Mouse (Mus musculus) urinary bladder, adult 18-20 months (tissue): ENCODE data around the gene Pou2f2.
A peak's percentile ranks its signal among the peaks of the same experiment; 100 is the strongest.

ENCODE experiments used
- DNase-seq, 2 experiments: peaks; one replicate each; pipeline ENCODE4 v3.0.0; 2022; ENCODE audit warnings: low spot score in 2 of 2, mixed read lengths in 2 of 2

The Pou2f2 gene

DNA sequence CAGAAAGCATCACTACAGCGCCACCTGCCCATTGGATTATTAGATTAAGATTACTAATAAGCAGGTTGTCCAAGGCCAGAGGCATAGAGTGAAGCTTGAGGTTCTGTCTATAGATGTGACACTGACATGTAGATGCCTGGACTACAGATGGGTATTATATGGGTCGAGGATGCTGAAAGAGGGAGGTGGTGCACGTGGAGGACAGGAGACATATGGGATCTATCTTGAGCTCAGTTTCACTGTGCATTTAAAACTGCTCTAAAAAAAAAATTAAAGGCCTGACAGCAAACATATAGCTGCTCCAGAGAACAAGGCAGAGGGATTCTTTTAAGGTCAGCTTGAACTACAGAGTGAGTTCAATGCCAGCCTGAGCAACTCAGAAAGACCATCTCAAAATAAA lies 81.4 kb downstream of the Pou2f2 start:
- no peak for DNase-seq

DNA sequence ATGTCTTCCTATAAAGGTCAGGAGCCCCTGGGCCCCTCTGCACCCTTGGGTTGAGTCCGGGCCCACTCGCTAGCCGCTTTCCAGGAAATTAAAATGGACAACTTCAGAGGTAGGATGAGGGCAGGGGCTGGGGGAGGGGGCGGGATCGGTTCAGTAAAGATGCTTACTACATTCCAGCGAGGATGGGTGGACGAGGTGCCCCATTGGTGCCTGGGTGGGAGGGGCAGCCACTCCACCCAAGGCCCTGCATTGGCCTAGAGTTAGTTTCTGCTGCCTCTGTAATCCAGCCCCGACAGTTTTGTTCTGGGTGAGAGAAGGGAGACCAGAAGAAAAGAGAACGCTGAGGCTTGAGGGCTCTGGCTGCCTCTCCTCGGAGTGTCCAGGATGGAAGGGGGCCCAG lies 89.7 kb downstream of the Pou2f2 start:
- DNase-seq = no peak

DNA sequence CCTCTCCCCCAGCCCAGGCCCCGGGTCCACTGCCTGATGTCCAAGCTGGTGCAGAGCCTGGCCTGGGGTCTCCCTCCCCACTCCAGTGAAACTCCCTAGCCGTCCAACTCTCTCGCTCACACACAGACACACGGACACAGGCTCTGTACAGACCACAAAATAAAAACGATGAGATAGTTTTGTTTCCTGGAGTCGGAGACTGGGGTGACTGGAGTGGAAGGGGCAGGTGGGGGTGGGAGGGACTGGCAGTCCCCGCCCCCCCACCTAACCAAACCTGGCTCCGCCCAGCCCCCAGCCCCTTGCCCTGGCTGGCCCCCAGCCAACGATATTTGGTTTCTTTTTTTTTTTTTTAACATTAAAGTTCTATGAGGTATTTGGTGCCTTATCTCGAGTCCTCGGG lies 90.6 kb downstream of the Pou2f2 start:
- DNase-seq = no peak

DNA sequence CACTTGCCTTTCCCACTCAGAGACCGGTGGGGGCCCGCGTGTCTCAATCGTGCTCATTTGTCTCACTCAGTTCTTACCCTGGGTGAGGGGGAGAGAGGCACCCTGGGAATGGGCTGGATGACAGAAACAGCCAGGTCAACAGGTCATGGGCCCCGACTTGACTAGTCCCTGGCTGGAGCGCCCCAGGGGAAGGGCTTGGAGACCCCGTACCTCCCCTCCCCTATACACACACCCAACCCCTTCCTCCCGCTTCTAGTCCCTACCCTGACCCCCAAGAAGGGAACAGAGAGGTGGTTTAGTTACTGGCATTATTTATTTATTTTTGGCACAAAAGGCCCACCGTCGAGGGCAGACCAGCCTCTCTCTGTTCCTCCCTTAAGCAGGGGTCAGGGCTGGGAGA lies 91.0 kb downstream of the Pou2f2 start:
- DNase-seq = no peak

DNA sequence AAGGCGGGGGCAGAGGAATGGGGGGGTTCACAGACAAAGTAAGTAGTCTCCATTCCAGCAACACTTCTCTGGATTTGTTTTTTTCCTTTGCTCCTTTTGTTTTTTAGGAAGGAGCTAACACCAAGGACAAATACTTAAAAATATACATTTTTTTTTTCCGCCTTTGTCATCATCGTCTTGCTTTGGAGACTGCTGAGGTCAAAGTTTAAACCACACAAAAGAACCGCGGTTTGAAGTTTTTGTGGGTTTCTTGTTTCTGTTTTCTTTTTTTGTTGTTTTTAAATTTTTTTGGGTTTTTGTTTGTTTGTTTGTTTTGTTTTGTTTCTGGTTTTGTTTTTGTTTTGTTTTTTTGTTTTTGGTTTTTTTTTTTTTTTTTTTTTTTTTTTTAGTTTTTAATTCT lies 91.6 kb downstream of the Pou2f2 start:
- DNase-seq = no peak

DNA sequence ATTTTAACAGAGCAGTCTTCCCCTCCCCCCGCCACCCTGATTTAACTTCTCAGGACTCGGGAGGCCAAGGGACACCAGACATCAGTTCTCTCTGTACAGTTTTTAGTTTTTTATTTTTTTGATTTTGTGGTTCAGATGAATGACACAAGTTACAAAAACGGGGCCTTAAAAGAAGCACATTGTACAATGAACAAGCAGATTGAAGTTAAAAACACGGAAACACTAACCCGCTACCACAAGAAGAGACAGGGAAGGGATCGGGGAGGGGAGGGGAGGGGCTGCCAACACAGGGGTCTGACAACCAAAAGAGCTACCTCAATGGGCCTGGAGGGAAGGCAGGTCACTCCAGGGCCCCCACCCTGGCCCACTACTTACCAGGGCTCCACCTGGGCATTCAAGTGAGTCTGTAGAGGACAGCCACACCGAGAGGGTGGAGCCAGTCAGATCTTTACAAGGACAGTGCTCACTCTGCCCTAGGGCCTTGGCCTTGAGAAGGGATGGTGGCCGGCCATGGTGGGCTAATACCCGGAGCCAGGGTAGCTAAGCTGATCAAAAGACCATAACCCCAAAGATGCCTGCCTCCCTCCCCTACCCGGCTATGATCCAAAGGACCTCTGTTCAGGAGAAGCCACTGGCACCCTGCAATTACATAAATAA lies 92.1 kb downstream of the Pou2f2 start:
- DNase-seq = no peak

DNA sequence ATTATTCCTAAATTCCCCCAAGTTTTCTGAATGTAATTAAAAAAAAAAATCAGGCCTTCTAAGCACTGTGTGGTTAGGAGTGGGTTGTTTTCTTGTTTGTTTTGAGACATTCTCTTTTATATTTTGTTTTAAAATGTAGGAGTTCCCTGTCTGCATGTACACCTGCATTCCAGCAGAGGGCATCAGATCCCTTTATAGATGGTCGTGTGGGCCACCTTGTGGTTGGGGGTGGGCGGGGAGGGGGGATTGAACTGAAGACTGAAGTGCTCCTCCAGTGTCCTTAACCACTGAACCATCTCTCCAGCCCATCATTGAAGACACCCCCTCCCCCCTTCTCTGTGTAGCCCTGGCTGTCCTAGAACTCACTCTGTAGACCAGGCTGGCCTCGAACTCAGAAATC lies 92.9 kb downstream of the Pou2f2 start:
- no peak for DNase-seq

DNA sequence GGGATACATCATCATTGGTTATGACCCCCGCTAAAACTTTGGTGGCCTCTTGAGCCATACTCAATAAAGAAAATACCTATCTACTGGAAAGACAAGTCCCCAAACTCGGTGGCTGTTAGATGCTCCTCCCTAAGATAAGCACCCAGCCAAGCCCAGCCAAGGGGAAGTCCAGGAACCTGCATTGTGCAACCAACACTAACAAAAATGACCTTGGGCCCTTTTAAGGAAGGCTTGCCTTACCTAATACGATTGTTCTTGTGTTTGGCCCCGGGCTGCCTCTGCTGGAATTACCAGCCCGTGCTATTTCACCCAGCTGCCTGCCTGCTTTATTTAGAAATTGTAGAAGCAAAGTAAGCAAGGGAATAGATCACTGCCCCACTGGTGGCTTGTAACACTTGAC lies 94.9 kb downstream of the Pou2f2 start:
- peak in 1 of 2 experiments; percentile 40 for DNase-seq

DNA sequence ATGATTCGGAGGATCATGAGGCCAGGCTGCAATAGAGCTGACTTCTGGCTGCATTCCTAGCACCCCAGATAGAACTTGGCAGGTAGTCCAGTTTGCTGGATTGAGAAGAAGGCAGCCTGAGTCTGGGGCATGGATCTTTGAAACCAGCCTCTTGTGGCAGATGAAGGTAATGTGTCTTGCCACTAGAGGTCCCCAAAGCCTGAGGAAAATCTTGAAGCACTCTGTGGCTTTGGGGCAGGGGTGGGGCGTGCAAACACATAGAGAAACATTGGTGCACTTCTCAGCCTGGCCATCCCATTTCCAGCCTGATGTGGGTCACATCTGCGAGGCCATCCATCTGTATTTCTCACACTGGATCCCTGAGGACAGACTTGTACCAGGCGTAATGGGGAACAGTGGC lies 97.0 kb downstream of the Pou2f2 start:
- DNase-seq = no peak

DNA sequence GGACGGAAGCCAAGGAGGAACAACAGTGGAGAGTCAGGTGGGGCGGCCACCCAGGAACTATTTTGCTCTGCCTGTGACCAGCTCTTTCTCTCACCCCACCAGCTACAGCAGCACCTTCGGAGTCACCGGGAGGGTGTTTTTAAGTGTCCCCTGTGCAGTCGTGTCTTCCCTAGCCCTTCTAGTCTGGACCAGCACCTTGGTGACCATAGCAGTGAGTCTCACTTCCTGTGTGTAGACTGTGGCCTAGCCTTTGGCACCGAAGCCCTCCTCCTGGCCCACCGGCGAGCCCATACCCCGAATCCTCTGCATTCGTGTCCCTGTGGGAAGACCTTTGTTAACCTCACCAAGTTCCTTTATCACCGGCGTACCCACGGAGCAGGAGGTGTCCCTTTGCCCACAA lies 99.1 kb downstream of the Pou2f2 start:
- DNase-seq = no peak

DNA sequence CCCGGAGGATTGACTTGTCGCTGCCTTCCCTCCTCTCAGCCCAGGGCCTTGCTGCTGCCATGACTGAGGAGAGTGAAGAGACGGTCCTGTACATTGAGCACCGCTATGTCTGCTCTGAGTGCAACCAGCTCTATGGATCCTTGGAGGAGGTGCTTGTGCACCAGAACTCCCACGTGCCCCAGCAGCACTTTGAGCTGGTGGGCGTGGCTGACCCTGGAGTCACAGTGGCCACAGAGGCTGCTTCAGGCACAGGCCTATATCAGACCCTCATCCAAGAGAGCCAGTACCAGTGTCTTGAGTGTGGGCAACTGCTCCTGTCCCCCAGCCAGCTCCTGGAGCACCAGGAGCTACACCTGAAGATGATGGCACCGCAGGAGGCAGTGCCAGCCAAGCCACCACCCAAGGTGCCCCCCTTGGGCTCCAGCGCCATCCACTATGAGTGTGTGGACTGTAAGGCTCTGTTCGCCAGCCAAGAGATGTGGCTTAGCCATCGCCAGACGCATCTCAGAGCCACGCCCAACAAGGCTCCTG lies 100.0 kb downstream of the Pou2f2 start:
- DNase-seq = no peak

DNA sequence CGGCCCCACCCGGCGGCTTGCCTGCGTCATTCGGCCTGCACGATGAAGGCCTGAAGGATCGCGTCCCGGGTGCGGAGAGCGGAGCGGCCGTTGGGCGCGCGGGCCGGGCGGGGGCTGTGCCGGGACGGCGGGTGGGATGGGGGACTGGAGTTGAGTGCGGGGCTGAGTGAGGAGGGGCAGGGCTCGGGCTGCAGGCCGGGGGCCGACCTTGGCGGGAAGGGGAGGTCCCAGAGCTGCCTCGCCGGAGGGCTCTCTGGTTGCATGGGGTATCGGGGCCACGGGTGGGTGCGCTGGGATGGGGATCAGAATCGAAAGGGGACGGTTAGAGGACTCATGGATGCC lies 102.1 kb downstream of the Pou2f2 start:
- no peak for DNase-seq

DNA sequence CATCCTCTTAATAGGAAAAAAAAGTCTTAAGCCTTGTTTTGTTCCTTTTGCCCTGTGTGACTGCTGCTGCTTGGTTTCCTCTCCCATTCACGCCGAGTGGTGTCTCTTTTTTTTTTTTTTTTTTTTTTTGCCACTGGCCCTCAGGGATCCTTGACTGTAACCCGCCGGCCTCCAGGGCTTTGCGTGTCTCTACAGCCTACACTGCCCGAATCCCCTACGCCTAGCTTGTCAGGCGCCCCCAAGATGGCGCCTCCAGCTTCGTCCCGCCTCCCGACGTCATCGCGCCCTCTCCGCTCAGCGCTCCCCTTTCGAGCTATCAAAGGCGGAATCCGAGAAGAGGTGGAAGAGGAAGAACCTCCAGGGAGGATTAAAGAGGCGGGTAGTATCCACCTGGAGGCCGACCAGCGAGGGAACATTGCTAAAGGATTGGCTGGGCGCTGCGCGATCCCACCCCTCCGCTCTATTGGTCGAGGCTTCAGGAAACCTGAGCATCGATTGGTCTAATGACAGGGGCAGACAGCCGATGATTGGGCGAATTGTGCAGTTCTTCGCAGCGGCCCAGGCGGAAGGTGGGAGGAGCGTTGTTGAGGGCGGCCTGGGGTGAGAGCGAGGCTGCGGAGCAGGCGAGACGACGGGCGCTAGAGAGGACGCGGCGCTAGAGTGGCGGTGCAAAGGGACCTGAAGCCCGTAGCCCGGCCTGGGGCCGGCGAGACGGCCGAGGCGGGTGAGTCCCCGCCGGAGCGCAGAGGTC lies 102.7 kb downstream of the Pou2f2 start:
- peak; percentile 84 to 97 for DNase-seq

DNA sequence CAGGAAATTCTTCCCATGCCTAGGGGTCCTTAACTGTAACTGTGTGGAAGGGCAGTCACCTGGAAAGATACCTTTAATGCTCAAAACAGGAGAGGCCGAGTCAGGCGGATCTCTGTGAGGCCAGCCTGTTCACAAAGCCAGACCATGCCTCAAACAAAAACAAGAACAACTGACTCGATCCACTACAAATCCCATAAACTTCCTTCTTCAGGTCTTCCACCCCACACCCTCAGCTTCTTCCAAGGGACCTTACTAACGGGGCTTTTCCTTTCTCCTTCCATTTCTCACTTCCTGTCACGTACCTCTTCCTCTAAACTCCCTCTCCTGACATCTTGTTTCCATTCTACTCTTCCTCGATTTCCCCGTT lies 103.2 kb downstream of the Pou2f2 start:
- DNase-seq = no peak

DNA sequence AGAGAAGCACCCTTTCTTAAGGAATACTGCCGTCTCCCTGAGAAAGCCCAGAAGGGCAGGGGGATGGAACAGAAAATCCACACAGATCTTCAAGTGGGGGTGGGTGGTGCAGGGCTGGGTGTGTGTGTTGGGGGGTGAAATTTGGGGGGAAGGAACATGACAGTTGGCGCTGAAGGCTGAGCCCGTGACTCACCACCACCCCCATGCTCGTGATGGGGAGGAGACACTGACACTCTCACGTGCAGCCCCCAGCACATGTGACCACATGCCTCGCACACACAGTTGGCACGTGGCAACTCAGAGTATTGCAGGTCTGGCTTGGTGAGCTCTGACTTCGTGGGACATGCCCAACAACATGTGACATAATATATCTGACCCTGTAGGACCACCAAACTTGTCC lies 105.6 kb downstream of the Pou2f2 start:
- DNase-seq = no peak

DNA sequence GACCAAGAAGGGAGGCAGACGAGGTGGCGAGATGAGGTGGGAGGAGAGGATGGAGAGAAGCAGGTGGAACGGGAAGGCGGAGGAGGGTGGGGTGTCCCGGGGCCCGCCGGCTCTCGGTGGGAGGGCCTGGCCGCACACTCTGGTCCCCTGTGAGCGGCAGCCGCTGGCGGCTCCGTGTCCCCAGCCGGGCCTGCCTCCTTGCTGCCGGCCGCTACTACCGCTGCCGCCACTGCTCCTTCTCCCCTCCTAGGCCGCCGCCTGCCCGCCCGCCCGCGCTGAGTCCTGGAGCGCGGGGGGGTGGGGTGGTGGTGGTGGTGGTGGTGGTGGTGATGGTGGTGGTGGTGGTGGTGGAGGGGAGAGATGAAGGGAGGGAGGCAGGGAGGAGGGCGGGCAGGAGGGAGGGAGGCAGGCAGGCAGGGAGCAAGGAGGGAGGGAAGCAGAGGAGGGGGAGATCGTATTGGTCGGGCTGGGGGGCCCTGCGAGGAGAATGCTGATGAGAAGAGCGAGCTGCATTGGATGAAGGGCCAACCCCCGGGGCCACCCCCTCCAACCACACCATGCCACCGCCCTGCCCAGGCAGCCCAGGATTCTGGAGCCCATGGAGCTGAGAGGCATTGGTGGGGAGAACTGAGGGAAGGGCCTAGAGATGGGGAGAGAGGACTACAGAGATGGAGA lies 106.7 kb downstream of the Pou2f2 start:
- peak in 1 of 2 experiments; percentile 54 for DNase-seq

DNA sequence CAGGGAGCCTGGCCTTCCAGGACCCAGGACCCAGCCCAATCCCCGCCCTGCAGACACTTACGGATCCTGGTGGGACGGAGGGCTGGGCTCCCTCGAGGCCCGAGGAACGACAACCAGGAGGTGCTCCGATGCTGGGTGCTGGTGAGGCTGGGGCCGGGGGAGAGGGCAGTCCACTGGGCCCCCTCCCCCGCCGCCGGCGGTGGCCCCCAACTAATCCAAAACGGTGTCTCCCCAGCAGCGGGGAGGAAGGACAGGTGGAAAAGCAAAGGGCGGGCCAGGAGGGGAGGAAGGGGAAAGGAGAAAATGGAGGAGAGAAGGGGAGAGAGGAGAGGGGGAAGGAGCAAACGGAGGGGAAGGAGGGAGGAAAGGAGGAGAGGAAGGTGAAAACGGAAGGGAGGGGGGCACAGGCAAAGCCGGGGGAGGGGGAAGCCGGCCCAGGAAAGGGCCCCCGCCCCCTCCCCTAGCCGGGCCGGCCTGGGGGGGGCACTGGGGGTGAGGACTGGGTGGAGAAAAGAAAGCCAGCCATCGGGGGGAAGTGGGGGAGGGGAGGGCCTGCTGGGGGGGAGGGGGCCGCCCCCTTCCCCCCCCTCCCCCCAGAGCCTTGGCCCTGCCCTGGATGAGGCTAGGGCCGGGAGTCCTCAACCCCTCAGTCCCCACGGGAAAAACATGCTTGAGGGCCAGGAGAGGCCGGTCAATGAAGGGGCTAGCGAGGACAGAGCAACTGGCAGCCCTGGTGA lies 107.4 kb downstream of the Pou2f2 start, which contains the start of the genes Grik5 and Zfp574:
Gene Grik5, minus strand, starts transcription at position 368 of the 737 bp plus-strand sequence.
Gene Zfp574, plus strand, starts transcription at position 589 of the 737 bp plus-strand sequence.
- DNase-seq = peak in 1 of 2 experiments; percentile 22

DNA sequence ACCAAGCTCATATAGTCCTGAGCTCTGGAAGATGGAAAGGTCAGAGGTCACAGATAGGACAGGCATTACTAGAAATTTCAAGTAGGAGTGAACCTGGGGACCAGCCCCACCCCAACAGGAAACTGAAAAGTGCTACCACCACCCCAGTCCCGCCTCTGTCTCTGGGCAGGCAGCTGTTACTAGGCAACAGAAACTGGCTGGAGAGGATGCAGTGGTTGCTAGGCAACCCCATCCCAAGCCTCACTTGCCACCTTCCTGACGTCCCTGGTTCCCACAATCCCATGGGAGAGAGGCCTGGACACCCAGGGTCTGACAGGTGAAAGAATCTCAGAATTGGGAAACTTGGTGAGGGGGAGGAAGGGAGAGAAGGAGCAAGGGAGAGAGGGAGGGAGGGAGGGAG lies 110.8 kb downstream of the Pou2f2 start:
- DNase-seq = no peak

DNA sequence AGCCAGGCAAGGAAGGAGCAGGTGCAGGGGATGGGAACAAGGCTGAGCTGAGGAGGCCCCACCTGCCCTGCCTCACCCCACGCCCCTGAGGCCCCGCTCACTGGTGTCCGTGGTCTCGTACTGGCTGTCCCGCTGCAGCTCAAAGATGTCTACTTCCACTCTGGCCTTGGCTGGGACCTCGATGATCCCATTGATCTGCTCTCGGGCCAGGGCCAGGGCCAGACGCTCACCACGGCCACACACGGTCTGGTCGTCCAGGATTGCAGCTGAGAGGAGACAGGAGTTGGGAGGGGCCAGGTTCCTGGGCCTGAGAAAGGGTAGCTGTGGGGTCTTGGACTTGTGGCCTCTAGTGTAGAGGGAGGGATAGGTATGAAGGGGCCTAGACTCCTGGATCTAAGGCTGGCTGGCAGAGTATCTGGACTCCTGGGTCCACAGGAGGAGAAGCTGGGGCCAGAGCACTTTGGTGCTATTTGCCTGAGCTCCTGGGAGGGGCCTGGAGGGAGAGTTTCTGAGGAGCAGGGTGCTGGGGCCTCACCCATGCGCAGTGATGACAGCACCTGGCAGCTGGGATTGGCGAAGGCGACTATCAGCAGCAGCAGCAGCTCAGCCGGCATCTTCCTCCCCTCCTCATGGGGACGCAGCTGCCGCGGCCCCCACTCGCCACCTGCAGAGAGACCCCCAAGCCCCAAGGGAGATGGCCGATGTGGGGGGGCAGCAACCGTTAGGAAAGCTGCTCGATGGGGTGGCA lies 111.4 kb downstream of the Pou2f2 start:
- no peak for DNase-seq

DNA sequence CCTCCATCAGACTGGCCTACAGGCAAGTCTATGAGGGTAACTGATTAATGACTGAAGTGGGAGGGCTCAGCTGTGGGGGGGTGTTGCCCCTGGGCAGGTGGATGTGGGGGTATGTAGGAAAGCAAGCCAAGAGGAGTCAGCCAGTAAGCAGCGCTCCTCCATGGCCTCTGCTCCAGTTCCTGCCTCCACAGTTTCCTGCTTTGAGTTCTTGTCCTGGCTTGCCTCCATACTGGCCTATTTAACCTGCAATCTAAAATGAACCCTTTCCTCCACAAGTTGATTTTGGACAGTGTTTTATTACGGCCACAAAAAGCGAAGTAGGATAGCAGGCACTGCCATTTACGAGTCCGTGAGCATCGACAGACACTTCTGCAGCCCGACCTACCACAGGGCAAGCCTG lies 112.2 kb downstream of the Pou2f2 start:
- DNase-seq = peak in 1 of 2 experiments; percentile 66

DNA sequence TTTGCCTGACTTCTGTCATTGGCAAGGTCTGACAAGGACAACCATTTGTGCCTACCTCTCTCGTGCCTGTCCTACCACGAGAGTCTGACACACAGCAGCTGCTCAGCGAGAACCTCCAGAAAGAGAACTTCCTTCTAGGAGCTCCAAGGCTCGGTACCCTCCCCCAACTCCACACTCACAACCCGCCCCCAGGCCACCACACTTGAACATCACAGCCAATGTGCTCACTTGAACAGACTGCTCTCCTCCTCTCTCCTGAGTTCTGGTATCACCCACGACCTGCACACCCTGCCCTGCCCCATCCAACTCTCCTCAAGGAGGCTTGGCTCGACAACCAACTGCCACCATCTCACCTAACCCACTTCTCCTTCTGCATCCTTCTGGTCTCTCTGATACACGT lies 115.6 kb downstream of the Pou2f2 start:
- DNase-seq = no peak
